Mouse (Mus musculus): ENCODE data around the gene Gstm4. TPM values are rescaled to one million over a fixed set of nuclear protein-coding genes. Genes with fewer than 3 reads are reported as not detected.
A peak's percentile ranks its signal among the peaks of the same experiment; 100 is the strongest.
"Not testable (repeated sequence)": the region's sequence is repeated elsewhere in the genome, so short reads cannot be mapped to it uniquely, and the experiment has no call there.

Gene Gstm4
- total RNA-seq, 2 experiments from 2014 or later: 7.8 to 11.8 TPM

DNA sequence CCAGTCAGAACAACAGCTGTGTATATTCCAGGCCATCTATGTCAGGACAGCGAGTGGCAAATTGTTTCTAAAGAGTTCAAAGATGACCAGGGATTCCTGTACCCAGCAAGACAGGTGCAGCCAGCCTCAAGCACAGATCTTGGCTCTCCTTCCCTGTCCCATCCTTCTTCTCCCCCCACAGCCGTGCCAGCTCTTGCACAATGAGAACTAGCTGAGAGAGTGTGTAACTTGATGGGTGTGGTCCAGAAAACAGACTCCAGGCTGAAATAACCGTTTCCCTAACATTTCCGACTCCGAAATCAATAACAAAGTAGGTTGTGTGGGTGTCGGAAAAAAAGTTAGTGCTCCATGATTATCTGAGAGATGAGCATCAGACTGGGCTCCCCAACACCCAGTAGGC is 22.0 kb downstream of the Gstm4 start:
- DNase-seq (ENCODE audit: low spot score in 2 of 2): no peak
- intact Hi-C loops (cut with DNase I): no loop called here

DNA sequence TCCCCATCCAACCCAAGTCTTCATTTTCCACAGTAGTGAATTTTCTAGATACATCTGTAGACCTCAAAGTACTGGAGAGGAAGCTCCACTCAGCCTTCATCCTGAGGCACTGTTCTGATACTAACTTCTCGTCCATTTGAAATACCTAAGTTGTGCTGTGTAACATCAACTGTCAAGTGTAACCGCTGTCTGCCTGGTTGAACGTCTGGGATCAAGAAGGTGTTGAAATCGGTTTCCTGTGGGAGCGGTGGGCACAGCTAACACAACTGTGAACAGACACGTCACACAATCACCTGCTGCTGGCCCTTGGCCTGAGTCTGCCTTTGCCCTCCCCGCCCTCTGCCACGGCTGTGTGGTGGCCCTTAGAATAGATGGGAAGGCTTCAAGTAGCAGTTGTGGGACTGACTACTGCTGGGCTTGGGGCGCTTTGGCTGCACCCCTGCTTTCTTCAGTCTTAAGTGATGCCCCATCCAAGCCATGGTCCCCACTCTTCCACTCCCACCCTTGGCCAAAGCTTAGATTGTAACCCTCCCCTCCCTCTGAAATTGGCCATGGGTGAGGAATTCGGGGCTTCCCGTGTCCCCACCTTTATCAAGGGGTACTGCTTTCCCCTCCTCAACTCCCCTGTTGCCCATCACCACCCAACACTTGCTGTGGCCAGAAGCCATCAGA is 24.2 kb downstream of the Gstm4 start:
- intact Hi-C loops (cut with DNase I); DNase-seq (ENCODE audit: low spot score in 2 of 2): not testable (repeated sequence)

DNA sequence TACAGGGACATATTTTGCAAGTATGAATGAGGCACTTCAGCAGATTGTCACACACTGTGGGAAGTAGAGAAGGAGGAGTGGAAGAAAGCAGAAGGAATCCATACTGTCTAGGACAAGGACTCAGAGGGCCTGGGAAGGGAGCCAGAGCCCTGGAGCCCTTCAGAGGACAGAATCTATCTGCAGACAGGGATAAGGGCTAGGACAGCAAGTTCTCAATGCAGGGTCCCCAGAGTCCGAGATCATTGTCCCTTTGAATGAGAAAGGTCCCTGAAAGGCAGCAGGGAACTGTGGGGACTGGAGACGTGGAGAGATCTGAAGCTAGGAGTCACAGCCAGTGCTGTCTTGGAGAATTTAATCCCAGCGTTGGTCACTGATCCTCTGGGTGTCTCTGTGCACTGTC is 25.5 kb downstream of the Gstm4 start:
- intact Hi-C loops (cut with DNase I): loop anchor here (2.0 to 5.0 kb wide), 2 partner anchors 67 to 88 kb away; partner anchors contain the start of gene Gstm7
- DNase-seq (ENCODE audit: low spot score in 2 of 2): not testable (repeated sequence)

DNA sequence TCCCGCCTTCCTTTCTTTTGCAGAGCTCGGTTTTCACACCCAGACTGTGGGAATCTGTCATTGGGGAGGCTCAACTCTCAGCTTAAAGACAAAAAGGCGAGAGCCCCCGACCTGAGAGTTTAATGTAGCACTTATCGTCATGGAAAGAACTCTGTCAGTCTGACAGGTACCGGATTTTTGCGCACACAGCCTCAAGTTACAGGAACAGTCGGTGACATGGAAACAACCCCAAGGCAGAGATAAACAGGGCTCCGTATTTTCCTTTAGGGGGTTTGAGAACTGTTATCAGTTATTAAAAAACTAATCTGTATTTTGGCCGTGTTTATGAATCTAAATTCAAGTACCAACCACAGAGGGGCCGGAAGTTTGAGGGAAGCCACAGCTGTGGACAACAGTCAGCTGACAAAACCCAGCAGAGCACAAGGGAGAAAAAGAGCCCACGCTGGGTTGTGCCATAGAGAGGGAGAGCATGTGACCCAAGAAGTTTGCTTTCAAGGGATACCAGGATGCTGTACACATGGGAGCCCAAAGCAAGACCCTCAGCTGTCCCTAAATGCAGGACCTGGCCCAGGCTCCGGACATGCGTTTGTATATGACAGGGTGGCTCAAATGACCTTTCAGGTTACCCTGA is 26.4 kb downstream of the Gstm4 start:
- intact Hi-C loops (cut with DNase I): loop anchor here (2.0 to 5.0 kb wide), 2 partner anchors 66 to 88 kb away; partner anchors contain the start of gene Gstm7
- no peak for DNase-seq (ENCODE audit: low spot score in 2 of 2)

DNA sequence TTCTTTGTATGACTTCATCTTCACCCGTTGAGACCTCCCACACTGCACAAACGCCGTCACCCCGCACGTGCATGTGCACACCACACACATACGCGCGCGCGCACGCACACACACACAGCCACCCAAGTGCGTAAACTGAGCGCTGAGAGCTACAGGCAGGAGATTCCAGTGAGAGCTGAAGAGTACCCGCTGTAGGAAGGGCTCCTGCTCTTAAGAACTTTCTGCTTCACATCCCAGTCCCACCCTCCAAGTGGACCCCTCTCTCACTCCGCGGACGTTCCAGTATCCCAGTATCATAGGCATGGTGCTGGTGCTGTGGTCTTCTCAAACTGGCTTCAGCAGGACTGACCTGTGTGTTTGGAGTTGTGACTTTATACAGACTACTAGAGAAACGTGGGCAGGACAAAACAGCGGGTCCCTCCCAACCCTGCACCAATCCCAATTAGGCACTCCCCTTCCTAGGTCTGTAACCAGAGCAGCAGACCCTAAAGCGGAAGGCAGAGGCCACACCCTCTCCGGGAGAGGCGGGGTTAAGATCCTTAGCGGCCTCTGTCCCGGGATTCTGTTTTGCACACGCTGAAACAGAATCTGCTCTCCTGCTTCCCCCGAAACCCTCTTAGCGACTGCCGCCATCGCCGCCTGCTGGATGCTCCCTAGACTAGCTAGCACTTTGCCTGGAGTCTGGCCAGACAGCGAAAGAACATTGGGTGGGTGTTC is 27.1 kb downstream of the Gstm4 start, which contains the start of gene Gstm1:
TSS of gene Gstm1 (minus strand) at position 501 of the 717 bp plus-strand sequence.
- intact Hi-C loops (cut with DNase I): loop anchor here (2.0 to 5.0 kb wide), 2 partner anchors 65 to 87 kb away; partner anchors contain the start of gene Gstm7
- peak; percentile 93 to 94 for DNase-seq (ENCODE audit: low spot score in 2 of 2)

DNA sequence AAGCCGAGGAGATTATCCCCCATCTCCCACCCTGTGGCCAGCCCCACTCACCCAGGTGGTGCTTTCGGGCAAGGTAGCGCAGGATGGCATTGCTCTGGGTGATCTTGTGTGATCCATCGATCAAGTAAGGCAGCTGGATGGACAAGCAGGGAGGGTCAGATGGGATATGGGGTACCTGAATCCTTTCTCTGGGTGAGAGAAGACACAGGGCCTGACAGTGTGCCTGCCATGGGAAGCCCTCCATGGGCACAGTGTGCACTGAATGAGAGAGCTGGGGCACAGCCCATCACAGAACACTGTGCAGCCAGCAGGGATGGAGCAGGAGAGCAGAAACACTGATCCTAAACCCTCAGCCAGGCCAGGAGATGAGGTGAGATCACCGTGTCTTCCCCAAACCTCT is 28.2 kb downstream of the Gstm4 start:
- intact Hi-C loops (cut with DNase I): loop anchor here (5.0 kb wide), 1 partner anchor 64 kb away; no protein-coding TSS in a partner anchor
- DNase-seq (ENCODE audit: low spot score in 2 of 2): not testable (repeated sequence)

DNA sequence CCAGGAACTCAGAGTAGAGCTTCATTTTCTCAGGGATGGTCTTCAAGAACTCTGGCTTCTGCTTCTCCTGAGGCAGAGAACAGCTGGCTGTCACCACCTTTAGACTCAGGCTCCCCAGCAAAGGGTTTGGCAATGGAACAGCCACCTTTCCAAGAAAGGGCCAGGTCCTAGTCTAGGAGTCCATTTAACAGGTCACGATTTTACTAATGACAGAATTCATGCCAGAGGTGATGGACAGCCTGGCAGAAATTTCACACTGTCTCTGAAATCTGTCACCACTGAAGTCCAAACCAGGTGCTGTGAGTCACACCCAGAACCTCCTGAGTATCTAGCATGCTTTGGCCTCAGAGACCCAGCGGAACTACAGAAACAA is 29.7 kb downstream of the Gstm4 start:
- DNase-seq (ENCODE audit: low spot score in 2 of 2): no peak
- intact Hi-C loops (cut with DNase I): loop anchor here (5.0 kb wide), 1 partner anchor 63 kb away; no protein-coding TSS in a partner anchor

DNA sequence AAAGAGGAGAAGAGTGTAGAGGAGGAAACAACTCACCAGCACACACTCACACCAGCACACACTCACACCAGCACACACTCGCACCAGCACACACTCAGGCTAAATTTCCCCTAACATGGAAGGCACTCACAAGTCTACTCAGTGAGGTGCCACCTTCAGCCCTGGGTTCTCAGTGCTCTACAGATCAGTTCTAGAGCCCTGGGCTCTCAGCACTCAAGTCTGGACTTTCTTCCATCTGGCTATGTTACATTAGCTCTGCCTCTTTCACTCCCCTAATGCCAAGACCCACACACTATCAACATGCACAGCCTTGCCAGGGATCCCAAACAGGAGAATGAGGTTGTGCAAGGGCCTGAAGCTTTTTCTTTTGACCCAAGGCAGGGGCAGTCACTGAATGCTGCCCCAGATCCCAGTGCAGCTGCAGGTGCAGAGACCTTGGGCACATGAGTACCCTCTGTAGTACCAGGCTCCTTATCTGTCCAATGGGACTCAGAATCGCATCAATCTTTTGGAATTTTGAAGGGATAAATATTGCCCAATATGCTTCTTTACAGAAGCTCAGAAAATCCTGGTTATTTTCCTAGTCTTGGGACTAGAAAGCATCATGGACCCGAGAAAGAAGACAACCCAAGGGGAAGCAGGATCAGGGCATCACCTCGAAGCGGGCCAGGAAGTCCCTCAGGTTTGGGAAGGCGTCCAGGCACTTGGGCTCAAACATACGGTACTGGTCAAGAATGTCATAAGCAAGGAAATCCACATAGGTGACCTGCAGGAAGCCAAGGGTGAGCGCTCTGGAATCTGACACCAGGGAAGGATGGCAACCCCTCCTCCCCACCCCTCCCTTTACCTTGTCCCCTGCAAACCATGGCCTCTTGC is 30.4 kb downstream of the Gstm4 start:
- DNase-seq (ENCODE audit: low spot score in 2 of 2): no peak
- intact Hi-C loops (cut with DNase I): no loop called here

DNA sequence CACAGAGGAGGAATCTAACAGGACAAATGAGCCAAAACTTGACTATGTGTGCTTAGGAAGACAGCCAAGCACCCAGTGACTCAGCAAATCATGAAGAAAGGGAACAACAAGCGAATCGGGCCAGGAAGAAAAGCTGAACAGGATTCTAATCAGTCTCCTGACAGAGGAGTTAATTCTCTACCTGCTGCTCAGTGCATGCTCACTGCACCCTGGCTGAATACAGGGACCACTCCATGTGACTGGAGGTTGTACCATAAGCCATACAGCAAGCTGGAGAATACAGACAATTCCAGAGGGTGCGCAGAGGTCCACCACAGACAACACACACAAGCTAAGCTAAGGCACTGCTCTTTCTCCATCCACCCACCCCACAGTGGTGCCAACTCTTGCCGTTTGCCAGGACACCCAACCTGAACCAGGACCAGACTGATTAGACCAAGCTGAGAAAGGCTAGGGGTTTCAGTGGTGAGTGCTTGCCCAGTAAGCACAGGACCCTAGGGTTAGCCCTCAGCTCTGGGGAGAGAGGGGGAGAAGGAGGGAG is 31.3 kb downstream of the Gstm4 start:
- intact Hi-C loops (cut with DNase I): no loop called here
- peak; percentile 69 to 76 for DNase-seq (ENCODE audit: low spot score in 2 of 2)

DNA sequence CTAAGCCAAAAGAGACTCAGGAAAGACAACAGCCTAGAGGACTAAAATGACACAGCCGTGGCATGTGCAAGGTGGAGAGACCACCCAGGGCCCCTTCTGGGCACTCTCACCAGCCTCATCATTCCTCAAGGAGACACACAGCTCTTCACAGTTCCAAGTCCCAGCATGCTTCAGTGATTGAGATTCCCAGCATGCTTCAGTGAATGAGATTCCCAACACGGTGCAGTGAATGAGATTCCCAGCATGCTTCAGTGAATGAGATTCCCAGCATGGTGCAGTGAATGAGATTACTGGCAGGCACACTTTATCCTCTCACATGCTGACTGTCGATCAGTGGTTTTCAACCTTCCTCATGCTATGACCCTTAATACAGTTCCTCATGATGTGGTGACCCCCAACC is 33.1 kb downstream of the Gstm4 start:
- no peak for DNase-seq (ENCODE audit: low spot score in 2 of 2)

DNA sequence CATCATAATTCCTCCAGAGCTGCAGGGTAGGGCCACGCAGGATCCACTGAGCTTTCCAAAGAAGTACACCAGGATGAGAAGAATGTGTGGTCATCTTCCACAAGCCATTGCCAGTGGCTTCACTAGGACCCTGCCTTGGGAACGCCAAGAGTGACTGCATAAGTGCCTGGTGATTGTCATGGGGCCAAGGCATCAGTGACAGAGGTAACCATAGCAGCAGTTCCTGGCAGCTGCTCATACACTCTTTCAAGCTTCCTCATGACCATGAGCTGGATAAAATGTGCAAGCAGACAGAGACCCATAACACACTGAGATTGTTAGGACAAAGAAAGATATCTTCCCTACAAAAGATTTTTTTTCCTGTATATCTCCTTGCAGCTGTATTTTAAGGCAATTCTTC is 34.4 kb downstream of the Gstm4 start:
- intact Hi-C loops (cut with DNase I): no loop called here
- DNase-seq (ENCODE audit: low spot score in 2 of 2): no peak

More for the DNA sequence above, 33.1 kb downstream of the Gstm4 start:
- intact Hi-C loops (cut with DNase I): loop anchor here (1.0 kb wide), 1 partner anchor 148 kb away; no protein-coding TSS in a partner anchor

DNA sequence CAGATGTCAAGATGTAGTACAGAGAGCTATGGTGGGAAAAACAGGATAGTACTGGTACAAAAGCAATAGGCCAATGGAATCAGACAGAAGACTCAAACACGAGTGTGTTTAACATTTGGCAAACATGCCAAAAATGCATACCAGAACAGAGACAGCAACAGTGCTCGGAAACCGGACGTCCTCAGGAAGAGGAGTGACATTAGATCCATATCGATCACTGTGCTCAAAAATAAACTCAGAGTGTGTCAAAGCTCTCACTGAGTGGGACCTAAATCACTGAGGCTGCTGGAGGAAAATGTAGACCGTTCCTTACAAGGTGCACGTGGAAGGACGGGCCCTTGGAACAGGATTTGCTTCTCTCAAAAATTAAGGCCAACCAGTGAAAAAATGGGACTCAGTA is 42.7 kb downstream of the Gstm4 start:
- DNase-seq (ENCODE audit: low spot score in 2 of 2): no peak
- intact Hi-C loops (cut with DNase I): no loop called here

DNA sequence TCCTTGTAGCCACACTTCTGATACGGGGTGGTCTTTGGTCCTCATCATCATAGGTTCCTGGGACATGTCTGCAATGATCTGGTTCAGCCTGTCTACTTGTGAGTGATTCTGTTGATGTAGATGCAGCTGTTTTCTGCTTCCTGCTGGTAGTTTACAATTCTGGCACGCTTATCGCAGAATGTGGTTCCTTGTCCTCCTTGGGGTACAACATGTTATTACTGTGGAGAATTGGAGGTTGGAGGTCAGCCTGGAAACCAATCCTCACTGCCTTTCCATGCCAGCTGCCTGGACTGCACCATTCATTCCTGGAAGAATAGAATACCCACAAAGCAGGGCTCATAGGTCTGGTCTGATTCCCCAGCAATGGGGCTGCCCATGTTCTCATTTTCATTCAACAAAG is 45.2 kb downstream of the Gstm4 start:
- DNase-seq (ENCODE audit: low spot score in 2 of 2): no peak
- intact Hi-C loops (cut with DNase I): no loop called here

DNA sequence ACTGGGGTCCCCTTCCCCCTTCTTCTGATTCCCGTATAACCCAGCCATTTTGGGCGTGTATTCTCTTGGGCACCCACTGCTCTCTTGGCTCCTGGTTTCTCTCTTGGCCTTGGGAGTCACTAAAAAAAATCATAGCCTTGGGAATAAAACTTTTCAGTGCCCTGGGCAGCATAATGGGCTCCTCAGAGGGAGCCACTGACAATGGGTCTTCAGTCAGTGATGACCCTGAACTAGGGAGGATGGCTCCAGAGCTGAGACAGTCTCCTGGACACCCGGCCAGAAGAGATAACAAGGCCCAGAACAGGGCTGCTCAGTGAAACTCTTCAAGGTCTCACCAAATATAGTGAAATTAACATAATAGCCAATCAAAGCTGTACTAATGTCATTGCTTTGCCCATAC is 46.1 kb downstream of the Gstm4 start:
- intact Hi-C loops (cut with DNase I): no loop called here
- DNase-seq (ENCODE audit: low spot score in 2 of 2): no peak

DNA sequence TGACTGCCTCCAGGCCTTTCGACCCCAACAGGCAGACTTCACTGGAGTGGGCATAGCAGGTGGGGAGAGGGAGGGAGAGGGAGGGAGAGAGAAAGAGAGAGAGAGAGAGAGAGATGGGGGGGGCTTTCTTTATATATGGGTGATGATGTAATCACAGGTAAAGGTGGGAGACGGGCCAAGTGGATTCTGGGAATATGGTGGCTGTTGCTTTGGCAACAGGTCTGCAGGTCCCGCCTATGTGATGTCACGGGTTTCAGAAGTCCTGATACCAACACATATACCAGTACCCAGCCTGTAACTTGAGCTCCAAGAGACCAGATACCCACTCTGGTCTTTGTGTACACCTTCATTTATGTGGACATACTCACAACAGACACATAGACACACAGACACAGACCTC is 48.1 kb downstream of the Gstm4 start:
- intact Hi-C loops (cut with DNase I): no loop called here

DNA sequence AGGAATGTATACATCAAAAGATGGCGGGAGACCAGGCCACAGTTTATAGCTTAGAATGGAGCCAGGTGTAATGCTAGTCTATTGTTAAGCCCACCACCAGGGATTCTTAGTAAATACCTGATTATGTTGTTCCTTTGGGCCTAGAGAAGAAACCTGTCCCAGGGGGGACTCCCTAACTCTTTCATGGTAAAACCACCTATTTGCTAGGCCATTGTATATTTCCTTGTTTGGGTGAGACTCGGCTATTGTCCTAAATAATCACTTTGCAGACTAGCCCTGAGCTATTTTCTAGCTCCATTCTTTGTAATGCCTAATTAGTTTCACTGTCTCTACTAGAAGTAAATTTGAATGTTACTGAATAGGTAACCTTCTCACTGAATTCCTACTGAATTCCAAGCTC is 48.7 kb downstream of the Gstm4 start:
- intact Hi-C loops (cut with DNase I); DNase-seq (ENCODE audit: low spot score in 2 of 2): not testable (repeated sequence)

More for the DNA sequence above, 48.1 kb downstream of the Gstm4 start:
- DNase-seq (ENCODE audit: low spot score in 2 of 2): no peak
